Mouse (Mus musculus): ENCODE measurements at regions not wholly inside any gene's neighbourhood (a gene's known extent, or its start where the extent isn't known, plus 50 kb on each side); places are given as distances from the start of the nearest gene placed in this dataset.

DNA sequence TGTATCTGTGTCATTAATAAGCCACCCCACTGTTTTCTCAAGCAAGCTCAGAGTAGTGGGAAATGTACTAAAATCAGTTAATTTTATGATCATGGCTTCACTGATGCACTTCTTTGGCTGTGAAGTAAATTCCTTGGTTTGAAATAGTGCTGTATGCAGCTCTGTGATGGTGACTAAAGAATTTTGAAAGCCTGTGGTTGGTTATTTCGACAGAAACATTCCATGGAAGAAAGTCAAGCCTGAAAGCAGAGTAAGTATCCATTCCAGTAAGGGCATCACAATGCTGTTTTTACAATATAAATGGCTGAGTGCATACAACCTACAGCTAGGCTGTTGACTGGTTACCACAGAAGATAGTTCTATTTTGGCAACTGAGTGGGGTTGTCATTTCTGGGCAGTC, 154.2 kb upstream of the Galnt13 start:
- no peak for ATAC-seq
- Histone ChIP-seq H3K4me1 (replicated peaks) (no peaks in the 10 kb centered on the region), H3K4me3 (replicated peaks) (no peak overlapping the region), H3K4me2 (replicated peaks) (no peak overlapping the region), H3K27ac (no peak overlapping the region), H3K27me3 (no peaks in the 10 kb centered on the region), H3K36me3 (no peaks in the 10 kb centered on the region), H3K9me3 (no peaks in the 10 kb centered on the region), H3K9ac (replicated peaks) (no peak overlapping the region)
- WGBS: 67% methylated on average over 1 of the region's 1 CpGs

DNA sequence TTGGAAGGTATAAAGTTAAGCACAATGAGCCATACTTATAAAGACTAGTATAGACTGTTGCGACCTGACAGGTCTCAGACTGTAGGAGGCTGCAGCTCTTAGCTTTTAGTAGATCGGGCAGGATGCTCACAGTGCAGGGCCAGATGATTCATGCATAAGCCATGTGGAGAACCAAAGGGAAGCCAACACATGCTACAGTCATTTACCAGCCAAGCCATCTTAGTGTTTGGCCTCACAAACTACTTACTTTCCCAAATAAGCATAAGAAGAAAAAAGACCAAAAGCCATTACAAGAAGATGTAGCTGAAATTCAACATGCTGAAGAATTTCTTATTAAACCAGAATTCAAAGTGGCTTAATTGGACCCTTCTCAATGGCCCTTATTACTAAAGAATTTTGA, 152.2 kb upstream of the Galnt13 start:
- Histone ChIP-seq H3K4me2 (replicated peaks) (no peak overlapping the region), H3K9ac (replicated peaks) (no peak overlapping the region), H3K27ac (no peak overlapping the region), H3K4me3 (replicated peaks) (no peak overlapping the region), H3K4me1 (replicated peaks) (no peaks in the 10 kb centered on the region), H3K9me3 (no peaks in the 10 kb centered on the region), H3K36me3 (no peaks in the 10 kb centered on the region), H3K27me3 (no peaks in the 10 kb centered on the region)
- ATAC-seq: no peak
- WGBS: 96% methylated on average over 2 of the region's 2 CpGs

GRCm38 (mm10) chr2:54305473-54305872, 130.6 kb upstream of the Galnt13 start:
- 95% methylated on average over 4 of the region's 4 CpGs for WGBS
- no peaks in the 10 kb centered on the region for H3K4me1 ChIP-seq (replicated peaks)
- no peak overlapping the region for H3K4me3 ChIP-seq (replicated peaks)
- no peak for ATAC-seq
- no peaks in the 10 kb centered on the region for H3K36me3 ChIP-seq
- H3K27me3 ChIP-seq: no peaks in the 10 kb centered on the region
- H3K27ac ChIP-seq: no peak overlapping the region
- no peak overlapping the region for H3K4me2 ChIP-seq (replicated peaks)
- no peak overlapping the region for H3K9ac ChIP-seq (replicated peaks)
- no peaks in the 10 kb centered on the region for H3K9me3 ChIP-seq

DNA sequence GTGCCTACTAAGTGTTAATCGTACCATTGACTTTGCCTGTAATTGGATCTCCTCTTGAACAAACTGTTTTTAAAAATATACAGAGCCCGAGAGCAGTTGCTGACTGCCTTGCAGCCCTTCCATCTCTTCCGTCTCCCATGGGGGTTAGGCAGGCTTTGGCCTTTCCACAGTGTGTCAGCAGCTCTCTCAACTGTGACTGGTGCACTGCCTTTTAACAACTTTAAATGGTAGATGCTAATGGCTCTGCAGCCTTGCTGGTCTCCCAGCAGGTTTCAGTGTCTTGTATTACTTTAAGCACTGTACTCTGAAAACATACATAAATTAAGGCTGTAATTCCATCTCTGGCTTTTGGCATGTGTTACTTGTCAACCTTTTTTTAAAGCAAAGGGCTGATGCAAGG, 117.6 kb upstream of the Galnt13 start:
- peak; percentile 62 for ATAC-seq
- 70% methylated on average over 3 of the region's 3 CpGs for WGBS
- no peak overlapping the region for H3K27ac ChIP-seq

DNA sequence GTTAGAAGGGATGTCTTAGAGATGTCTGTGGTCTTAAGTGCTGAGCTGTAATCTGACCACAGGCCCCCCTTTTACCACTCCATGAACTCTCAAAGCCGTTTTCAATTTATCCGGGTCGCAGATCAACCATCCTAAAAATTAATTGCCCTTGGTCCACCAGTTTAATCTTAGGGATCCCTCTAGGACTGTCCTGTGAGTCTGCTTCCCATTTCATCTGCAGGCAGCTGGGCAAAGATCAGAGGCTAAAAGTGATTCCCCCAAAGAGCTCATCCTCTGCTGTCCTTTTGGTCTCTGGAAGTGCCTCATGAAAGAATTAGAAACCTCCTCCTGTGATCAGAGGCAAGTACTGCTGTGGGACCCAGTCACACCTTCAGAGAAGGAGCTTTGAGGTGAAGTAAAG, 69.2 kb upstream of the Galnt13 start:
- H3K4me3 ChIP-seq (replicated peaks): no peak overlapping the region
- no peaks in the 10 kb centered on the region for H3K4me1 ChIP-seq (replicated peaks)
- peak; percentile 58; the same call in 1 of the 2 replicates for ATAC-seq
- no peaks in the 10 kb centered on the region for H3K9me3 ChIP-seq
- no peak overlapping the region for H3K9ac ChIP-seq (replicated peaks)
- no peaks in the 10 kb centered on the region for H3K27me3 ChIP-seq
- 63% methylated on average over 3 of the region's 3 CpGs for WGBS
- no peaks in the 10 kb centered on the region for H3K36me3 ChIP-seq
- H3K27ac ChIP-seq: no peak overlapping the region
- H3K4me2 ChIP-seq (replicated peaks): no peak overlapping the region

More for the DNA sequence above, 117.6 kb upstream of the Galnt13 start:
- Histone ChIP-seq H3K9me3 (no peaks in the 10 kb centered on the region), H3K4me3 (replicated peaks) (no peak overlapping the region), H3K36me3 (no peaks in the 10 kb centered on the region), H3K9ac (replicated peaks) (no peak overlapping the region), H3K4me2 (replicated peaks) (no peak overlapping the region), H3K27me3 (no peaks in the 10 kb centered on the region), H3K4me1 (replicated peaks) (no peaks in the 10 kb centered on the region)

GRCm38 (mm10) chr2:54379279-54379678, 56.8 kb upstream of the Galnt13 start:
- Histone ChIP-seq H3K9me3 (no peaks in the 10 kb centered on the region), H3K4me3 (replicated peaks) (no peak overlapping the region), H3K27ac (no peak overlapping the region), H3K9ac (replicated peaks) (no peak overlapping the region), H3K4me1 (replicated peaks) (no peaks in the 10 kb centered on the region), H3K4me2 (replicated peaks) (no peak overlapping the region), H3K36me3 (no peaks in the 10 kb centered on the region), H3K27me3 (no peaks in the 10 kb centered on the region)
- 71% methylated on average over 2 of the region's 2 CpGs for WGBS
- no peak for ATAC-seq
